In genomic region chr3:40954792-40955191, GRCm38 (mm10) we compare ENCODE assay signal across 19 mouse cellular contexts. TPM values are rescaled to one million over a fixed set of nuclear protein-coding genes. Genes with fewer than 3 reads are reported as not detected.
"Had no signal": no experiment of that assay in that cellular context is flagged by ENCODE, and none has a peak within 500 bp of the region (broad histone marks: within the 10 kb centered on the region; RNA-seq: fewer than 3 reads in every experiment).

No protein-coding gene starts in this region.

- H3K9ac ChIP-seq: neural tube, embryonic 13.5 days; neural tube, embryonic 15.5 days; stomach, embryonic 15.5 days had no signal

- H3K27me3 ChIP-seq: stomach, embryonic 15.5 days had no signal

- H3K27ac ChIP-seq: neural tube, embryonic 13.5 days; neural tube, embryonic 15.5 days; stomach, embryonic 15.5 days; stomach, postnatal 0 days had no signal

- H3K4me1 ChIP-seq: stomach, embryonic 15.5 days had no signal

- H3K4me3 ChIP-seq: neural tube, embryonic 13.5 days; neural tube, embryonic 15.5 days; stomach, embryonic 15.5 days had no signal

- DNase-seq: retina, postnatal 1 day; right cerebral cortex, adult 18-20 months; right cerebral cortex, postnatal 14 days; right cerebral cortex, postnatal 25 days; right cerebral cortex, postnatal 4 days; spleen, adult 18-20 months; thymus, adult 18-20 months; thymus, adult 2 months; thymus, postnatal 14 days; thymus, postnatal 25 days; thymus, postnatal 36 days; thymus, postnatal 4 days had no signal

- H3K9me3 ChIP-seq: neural tube, embryonic 13.5 days; neural tube, embryonic 15.5 days; stomach, embryonic 15.5 days had no signal

- H3K4me2 ChIP-seq: neural tube, embryonic 13.5 days; neural tube, embryonic 15.5 days; stomach, embryonic 15.5 days had no signal

- H3K36me3 ChIP-seq: neural tube, embryonic 13.5 days; neural tube, embryonic 15.5 days; stomach, embryonic 15.5 days had no signal

RNA-seq across cellular contexts. Expression of gene 1700034I23Rik, which starts 52.4 kb away (rescaled TPM):
- total RNA-seq: neutrophil, adult 5-6 weeks had no signal
- polyA plus RNA-seq: small intestine, adult 2 months; spleen, adult 2 months had no signal
